Mouse (Mus musculus) midbrain, embryonic 11.5 days (tissue): ENCODE measurements around the gene Olfr224. TPM values are rescaled to one million over a fixed set of nuclear protein-coding genes. Genes with fewer than 3 reads are reported as not detected.

Experiments
- ATAC-seq: fragments of 200-750 bp; cut with Nextera tagmentation; 2 replicates; pipeline ENCODE4 v1.8.0; 2017; ENCODE audit warnings: moderate TSS enrichment, moderate library complexity; ENCODE audit not compliant: low FRiP score
- DNase-seq: peaks from one replicate; pipeline ENCODE4 v3.0.0; 2015; ENCODE audit warnings: low spot score; ENCODE audit errors: missing footprints
- H3K27ac ChIP-seq: fragments of 300-500 bp; sonication (generic); 2 replicates; pipeline ENCODE4 v1.5.1; 2014; ENCODE audit warnings: low read depth, low read length
- H3K27me3 ChIP-seq: fragments of 300-500 bp; sonication (generic); 2 replicates; pipeline ENCODE4 v1.6.1; 2014; ENCODE audit warnings: mild to moderate bottlenecking, low read length, moderate library complexity, mixed read lengths; ENCODE audit not compliant: control insufficient read depth, insufficient read depth
- H3K36me3 ChIP-seq: fragments of 300-500 bp; sonication (generic); 2 replicates; pipeline ENCODE4 v1.6.1; 2014; ENCODE audit warnings: mild to moderate bottlenecking, low read length, moderate library complexity, mixed read lengths; ENCODE audit not compliant: control insufficient read depth, insufficient read depth
- H3K4me1 ChIP-seq: fragments of 300-500 bp; sonication (generic); 2 replicates; pipeline ENCODE4 v1.6.1; 2014; ENCODE audit warnings: low read length; ENCODE audit not compliant: control insufficient read depth, insufficient read depth
- H3K4me2 ChIP-seq: fragments of 300-500 bp; sonication (generic); 2 replicates; pipeline ENCODE4 v1.6.1; 2014; ENCODE audit warnings: mild to moderate bottlenecking, moderate library complexity
- H3K4me3 ChIP-seq: fragments of 300-500 bp; sonication (generic); 2 replicates; pipeline ENCODE4 v1.5.1; 2014; ENCODE audit warnings: low read depth, low read length
- H3K9ac ChIP-seq: fragments of 300-500 bp; sonication (generic); 2 replicates; pipeline ENCODE4 v1.6.1; 2014; ENCODE audit warnings: low read length
- H3K9me3 ChIP-seq: fragments of 300-500 bp; sonication (generic); 2 replicates; pipeline ENCODE4 v1.6.1; 2016; ENCODE audit warnings: low read length; ENCODE audit not compliant: control insufficient read depth
- WGBS: fragments of 180-500 bp; shearing (Covaris S2); extraction: QIAGEN DNeasy Blood & Tissue Kit; methylation state at CpG from one replicate; pipeline ENCODE4 v1.1.7; 2014; 5-methylcytosine and 5-hydroxymethylcytosine counted together
- polyA plus RNA-seq: library from polyadenylated mRNA; unstranded; fragments of >200 nt; fragmentation: Nextera tagmentation; extraction: Ambion mirVana; gene quantifications from 2 replicates; pipeline ENCODE4 v1.2.1, GENCODE M21; 2014

Olfr224 gene
- polyA plus RNA-seq, 1 experiment from 2014 or later = not detected

DNA sequence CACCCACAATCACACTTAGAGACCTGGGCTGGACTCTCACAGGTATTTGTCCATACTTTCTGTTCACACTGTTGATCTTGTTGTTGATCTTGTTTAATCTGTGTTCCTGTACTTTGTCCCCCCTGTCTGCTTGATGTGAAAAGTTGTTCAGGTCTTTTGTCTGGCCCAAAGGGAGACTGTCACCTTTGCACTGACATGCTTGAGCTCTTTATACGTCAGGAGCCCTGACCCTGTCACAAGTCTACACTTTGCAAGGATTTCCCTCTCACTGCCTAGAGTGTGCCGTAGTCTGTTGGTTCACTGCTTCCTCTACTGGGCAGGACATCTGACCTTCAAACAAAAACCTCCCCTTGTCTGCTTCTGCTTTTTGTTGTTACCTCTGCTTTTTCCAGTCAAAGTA is 34.3 kb upstream of the Olfr224 start:
- Histone ChIP-seq H3K27me3 (no peaks in the 10 kb centered on the region), H3K27ac (no peak overlapping the region), H3K4me3 (no peak overlapping the region), H3K9me3 (no peaks in the 10 kb centered on the region), H3K4me1 (no peaks in the 10 kb centered on the region), H3K9ac (no peak overlapping the region), H3K36me3 (no peaks in the 10 kb centered on the region), H3K4me2 (no peak overlapping the region)
- ATAC-seq (no peak), DNase-seq (peak; percentile 12)
- WGBS = 84% methylated on average over 2 of the region's 2 CpGs

- Histone ChIP-seq H3K4me3 (no peak overlapping the region), H3K4me1 (no peaks in the 10 kb centered on the region), H3K9ac (no peak overlapping the region), H3K27ac (no peak overlapping the region), H3K9me3 (no peaks in the 10 kb centered on the region), H3K4me2 (no peak overlapping the region), H3K27me3 (no peaks in the 10 kb centered on the region), H3K36me3 (no peaks in the 10 kb centered on the region)
- ATAC-seq (no peak), DNase-seq (peak; percentile 54)
- 81% methylated on average over 6 of the region's 6 CpGs for WGBS
Observed at GRCm38 (mm10) chr11:58602800-58603560, 32.6 kb upstream of the Olfr224 start.

- Histone ChIP-seq H3K9me3 (no peaks in the 10 kb centered on the region), H3K36me3 (no peaks in the 10 kb centered on the region), H3K4me2 (no peak overlapping the region), H3K27me3 (no peaks in the 10 kb centered on the region), H3K9ac (no peak overlapping the region), H3K4me3 (no peak overlapping the region), H3K4me1 (no peaks in the 10 kb centered on the region), H3K27ac (no peak overlapping the region)
- no peak for DNase-seq
- no peak for ATAC-seq
Observed at GRCm38 (mm10) chr11:58602062-58602461, 31.7 kb upstream of the Olfr224 start.

- DNase-seq (no peak), ATAC-seq (no peak)
- no peak overlapping the region for H3K4me2 ChIP-seq
- H3K36me3 ChIP-seq = no peaks in the 10 kb centered on the region
- WGBS = 88% methylated on average over 13 of the region's 13 CpGs
- no peaks in the 10 kb centered on the region for H3K9me3 ChIP-seq
- no peak overlapping the region for H3K27ac ChIP-seq
- no peak overlapping the region for H3K9ac ChIP-seq
- no peak overlapping the region for H3K4me3 ChIP-seq
- H3K4me1 ChIP-seq = no peaks in the 10 kb centered on the region
- no peaks in the 10 kb centered on the region for H3K27me3 ChIP-seq
Observed at GRCm38 (mm10) chr11:58597837-58598236, 27.5 kb upstream of the Olfr224 start.

DNA sequence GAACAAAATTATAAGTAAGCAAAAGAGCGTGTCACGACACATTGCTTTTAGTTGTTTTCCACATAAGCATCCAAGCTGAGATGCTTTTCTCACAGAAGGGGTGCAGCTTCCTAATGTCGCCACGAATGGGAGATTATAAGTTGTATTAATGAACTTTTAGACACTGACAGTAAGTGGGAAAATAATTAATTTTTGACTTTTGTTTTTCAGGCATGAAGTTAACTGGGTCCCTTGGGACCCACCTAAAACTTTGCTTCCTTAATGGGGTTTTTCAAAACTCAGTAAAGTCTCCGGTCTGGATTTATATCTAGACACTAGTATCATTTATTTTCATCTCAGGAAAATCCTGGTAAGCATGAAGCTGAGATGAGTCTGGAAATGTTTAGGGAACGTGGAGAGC is 24.5 kb upstream of the Olfr224 start, which contains the start of gene Olfr324:
Olfr324 (plus strand) TSS at position 301 of the 400 bp plus-strand sequence.
- Histone ChIP-seq H3K36me3 (no peaks in the 10 kb centered on the region), H3K4me2 (no peak within 1 kb of the TSS), H3K27me3 (no peaks in the 10 kb centered on the region), H3K27ac (no peak within 1 kb of the TSS), H3K9ac (no peak within 1 kb of the TSS), H3K4me1 (no peaks in the 10 kb centered on the region), H3K4me3 (no peak within 1 kb of the TSS), H3K9me3 (no peaks in the 10 kb centered on the region)
- WGBS = 88% methylated on average over 6 of the region's 6 CpGs
- ATAC-seq (no peak), DNase-seq (peak; percentile 21)

- no peaks in the 10 kb centered on the region for H3K9me3 ChIP-seq
- H3K4me3 ChIP-seq = no peak overlapping the region
- DNase-seq (peak; percentile 35), ATAC-seq (peak; percentile 77; the same call in 1 of the 2 replicates)
- H3K27me3 ChIP-seq = no peaks in the 10 kb centered on the region
- no peak overlapping the region for H3K4me2 ChIP-seq
- WGBS = 71% methylated on average over 3 of the region's 3 CpGs
- no peak overlapping the region for H3K9ac ChIP-seq
- H3K27ac ChIP-seq = no peak overlapping the region
- no peaks in the 10 kb centered on the region for H3K4me1 ChIP-seq
- H3K36me3 ChIP-seq = no peaks in the 10 kb centered on the region
Observed at GRCm38 (mm10) chr11:58588620-58589250, 18.4 kb upstream of the Olfr224 start.

DNA sequence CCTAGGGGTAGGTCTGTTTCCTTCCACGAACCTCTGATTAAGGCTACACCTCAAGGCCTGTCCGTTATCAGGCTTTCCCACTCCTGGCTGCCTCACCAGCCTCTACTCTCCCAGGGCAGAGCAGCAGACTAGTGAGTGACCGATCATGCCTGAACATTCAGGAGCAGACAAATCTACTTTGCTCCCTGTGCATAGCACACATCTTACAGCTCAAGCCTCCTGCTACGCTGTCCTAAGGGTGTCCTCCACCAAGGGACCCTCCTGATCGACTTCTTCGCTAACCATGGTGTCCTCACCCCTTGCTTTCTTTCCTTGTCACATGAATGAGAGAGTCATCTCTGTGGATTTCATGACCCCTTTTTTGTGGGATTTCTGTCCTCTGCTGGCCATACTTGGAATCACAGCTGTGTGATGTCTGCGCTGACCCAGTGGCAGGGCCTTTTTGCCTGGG is 17.6 kb upstream of the Olfr224 start:
- H3K36me3 ChIP-seq = no peaks in the 10 kb centered on the region
- H3K27me3 ChIP-seq = no peaks in the 10 kb centered on the region
- H3K9me3 ChIP-seq = no peaks in the 10 kb centered on the region
- ATAC-seq (no peak), DNase-seq (peak; percentile 85)
- no peak overlapping the region for H3K9ac ChIP-seq
- 75% methylated on average over 7 of the region's 7 CpGs for WGBS
- no peaks in the 10 kb centered on the region for H3K4me1 ChIP-seq
- H3K27ac ChIP-seq = no peak overlapping the region
- no peak overlapping the region for H3K4me2 ChIP-seq
- H3K4me3 ChIP-seq = no peak overlapping the region

DNA sequence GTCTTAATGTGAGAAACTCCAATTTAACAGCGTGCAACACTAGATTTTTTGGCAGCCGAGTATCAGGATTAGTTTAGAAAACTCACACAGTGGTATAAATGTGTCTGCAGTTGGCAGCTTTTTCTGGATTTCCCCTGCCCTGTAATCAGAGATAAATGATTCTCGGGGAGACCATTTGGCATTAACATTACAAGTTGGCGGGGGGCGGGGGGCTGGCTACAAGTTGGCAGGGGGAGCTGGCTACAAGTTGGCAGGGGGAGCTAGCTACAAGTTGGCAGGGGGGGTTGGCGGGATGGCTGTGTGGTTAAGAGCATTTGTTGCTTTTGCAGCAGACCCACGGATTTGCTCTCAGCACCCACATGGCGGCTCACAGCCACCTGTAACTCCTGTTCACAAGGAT is 8.3 kb upstream of the Olfr224 start:
- no peak overlapping the region for H3K4me3 ChIP-seq
- no peak overlapping the region for H3K27ac ChIP-seq
- no peaks in the 10 kb centered on the region for H3K9me3 ChIP-seq
- H3K36me3 ChIP-seq = no peaks in the 10 kb centered on the region
- H3K9ac ChIP-seq = no peak overlapping the region
- DNase-seq = peak; percentile 62
- no peak overlapping the region for H3K4me2 ChIP-seq
- 86% methylated on average over 8 of the region's 8 CpGs for WGBS
- no peaks in the 10 kb centered on the region for H3K27me3 ChIP-seq
- H3K4me1 ChIP-seq = no peaks in the 10 kb centered on the region
- no peak for ATAC-seq

DNA sequence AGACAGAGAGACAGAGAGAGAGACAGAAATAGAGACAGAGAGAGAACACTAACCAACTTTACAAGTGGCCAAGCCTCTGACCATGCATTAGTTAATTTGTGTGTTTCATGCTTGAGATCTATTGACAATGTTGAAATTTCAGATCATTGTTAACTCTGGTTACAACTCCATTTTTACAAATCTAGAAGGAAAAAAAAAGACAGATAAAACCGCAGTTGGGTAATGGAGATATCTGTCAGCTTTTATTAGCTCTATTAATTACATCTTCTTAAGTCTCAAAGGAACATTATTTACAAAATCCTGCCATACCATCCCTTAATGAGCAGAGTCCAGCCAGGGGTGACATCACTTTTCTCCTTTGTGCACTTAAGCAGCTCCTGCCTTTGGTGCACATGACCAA is 7.1 kb upstream of the Olfr224 start, which contains the start of gene Olfr325:
Olfr325 (plus strand) TSS at position 301 of the 400 bp plus-strand sequence.
- Histone ChIP-seq H3K9ac (no peak within 1 kb of the TSS), H3K4me2 (no peak within 1 kb of the TSS), H3K27me3 (no peaks in the 10 kb centered on the region), H3K4me3 (no peak within 1 kb of the TSS), H3K9me3 (no peaks in the 10 kb centered on the region), H3K36me3 (no peaks in the 10 kb centered on the region), H3K4me1 (no peaks in the 10 kb centered on the region), H3K27ac (no peak within 1 kb of the TSS)
- WGBS = 84% methylated on average over 1 of the region's 1 CpGs
- ATAC-seq (no peak), DNase-seq (peak; percentile 17)
